Mouse (Mus musculus): Measurements from ENCODE around the gene Rinl. TPM values are rescaled to one million over a fixed set of nuclear protein-coding genes. Genes with fewer than 3 reads are reported as not detected.

Rinl gene
- polyA plus RNA-seq (2014; fragmentation: Illumina TruSeq; extraction: RNeasy Lipid Tissue Mini Kit (QIAGEN cat#74804); ENCODE audit: low read depth, low replicate concordance), result 0.66 TPM

DNA sequence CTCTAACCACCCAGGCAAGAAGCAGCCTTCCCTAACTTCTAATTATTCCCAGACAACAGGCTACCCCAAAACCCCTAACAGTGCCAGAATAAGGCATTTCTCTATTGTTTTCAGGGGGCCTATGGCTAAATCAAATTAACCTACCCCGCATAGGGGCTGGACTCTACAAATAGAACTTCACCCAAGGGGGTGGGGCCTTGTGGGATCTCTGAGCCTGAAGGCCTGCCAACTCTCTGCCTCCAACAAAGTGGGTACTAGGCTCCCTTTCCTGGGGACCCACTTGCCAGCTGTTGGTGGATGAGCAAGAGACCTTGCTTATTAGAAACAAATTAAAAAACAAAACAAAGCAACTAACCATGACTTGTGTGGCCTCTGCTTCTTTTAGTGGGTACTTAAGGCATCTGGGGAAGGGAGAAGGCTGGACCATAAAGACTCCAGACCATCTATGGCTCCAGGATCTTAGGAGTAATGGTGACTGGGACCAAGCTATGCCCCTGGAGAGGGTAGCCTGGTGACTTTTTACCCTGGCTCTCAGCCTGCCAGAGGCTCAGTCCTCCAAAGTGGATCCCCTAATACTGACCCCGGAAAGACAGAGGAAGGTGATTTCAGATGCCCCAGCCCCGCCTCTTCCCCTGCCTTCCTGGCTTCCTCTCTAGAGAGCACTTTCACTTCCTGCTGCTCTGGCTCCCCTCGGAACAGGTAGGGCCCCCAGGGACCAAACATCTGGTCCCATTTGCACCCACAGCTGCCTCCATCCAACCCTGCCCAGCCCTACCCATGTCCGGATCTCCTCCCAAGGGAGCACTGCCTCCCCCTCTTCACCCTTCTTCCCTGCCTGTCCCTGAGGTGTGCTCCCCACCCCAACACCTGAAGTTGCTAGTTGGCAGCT, at the start of gene Rinl:
TSS of gene Rinl (plus strand) at position 663 of the 889 bp plus-strand sequence.

DNA sequence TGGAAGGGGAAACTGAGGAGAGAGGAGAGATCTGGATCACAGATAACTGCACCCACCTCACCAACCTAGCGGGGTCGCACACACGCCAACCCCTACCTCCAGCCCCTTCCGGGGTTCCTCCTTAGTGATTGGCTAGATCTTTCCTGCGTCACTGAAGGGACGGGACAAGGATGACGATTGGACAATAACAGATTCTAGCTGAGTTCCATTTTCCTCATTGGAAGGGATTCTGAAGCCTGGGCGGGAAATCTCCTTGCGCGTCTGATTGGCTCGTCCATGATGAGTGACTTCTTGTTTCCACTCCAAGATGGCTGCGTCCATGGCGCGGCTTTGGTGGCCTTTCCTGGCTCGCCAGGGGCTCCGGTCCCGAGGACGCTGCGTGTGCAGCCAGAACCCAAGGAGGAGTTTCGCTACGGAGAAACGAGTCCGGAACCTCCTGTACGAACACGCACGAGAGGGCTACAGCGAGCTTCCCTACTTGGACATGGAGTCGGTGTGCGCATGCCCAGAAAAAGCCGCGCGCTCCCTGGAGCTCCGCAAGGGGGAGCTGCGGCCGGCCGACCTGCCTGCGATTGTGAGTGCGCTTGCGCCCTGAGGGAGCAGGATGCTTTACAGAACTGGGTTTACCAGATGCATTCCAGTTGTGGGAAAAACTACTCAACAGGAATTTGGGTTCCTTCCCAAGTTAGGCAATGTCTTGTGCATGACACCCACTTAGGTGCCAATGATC, 46.9 kb upstream of the Rinl start, which contains the start of the genes Mrps12 and Sars2:
TSS of gene Mrps12 (minus strand) at position 112 of the 730 bp plus-strand sequence.
TSS of gene Sars2 (plus strand) at position 284 of the 730 bp plus-strand sequence.

DNA sequence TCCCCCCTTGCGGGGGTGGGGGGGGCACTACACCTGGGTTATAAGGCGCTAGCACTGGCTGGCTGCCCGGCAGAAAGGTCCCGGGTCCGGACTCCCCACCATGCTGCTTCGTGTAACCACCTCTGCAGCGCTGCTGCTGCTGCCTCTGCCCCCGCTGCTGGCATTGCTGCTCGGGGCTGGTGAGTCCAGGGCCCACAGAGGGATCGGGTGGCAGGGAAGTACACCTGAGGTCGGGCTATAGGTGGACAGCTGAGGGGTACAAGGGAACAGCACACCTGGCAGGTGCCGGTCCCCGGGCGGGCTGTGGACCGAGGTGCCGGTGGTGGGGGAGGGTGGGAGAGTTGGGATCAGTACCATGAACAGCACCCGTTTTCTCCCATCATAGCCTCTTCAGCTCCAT, 32.7 kb upstream of the Rinl start, which contains the start of gene Ccer2:
TSS of gene Ccer2 (plus strand) at position 96 of the 400 bp plus-strand sequence.

GRCm38 (mm10) chr7:28766173-28766879, 22.4 kb upstream of the Rinl start, which contains the start of gene Sirt2:
TSS of gene Sirt2 (plus strand) at chr7:28766735.

DNA sequence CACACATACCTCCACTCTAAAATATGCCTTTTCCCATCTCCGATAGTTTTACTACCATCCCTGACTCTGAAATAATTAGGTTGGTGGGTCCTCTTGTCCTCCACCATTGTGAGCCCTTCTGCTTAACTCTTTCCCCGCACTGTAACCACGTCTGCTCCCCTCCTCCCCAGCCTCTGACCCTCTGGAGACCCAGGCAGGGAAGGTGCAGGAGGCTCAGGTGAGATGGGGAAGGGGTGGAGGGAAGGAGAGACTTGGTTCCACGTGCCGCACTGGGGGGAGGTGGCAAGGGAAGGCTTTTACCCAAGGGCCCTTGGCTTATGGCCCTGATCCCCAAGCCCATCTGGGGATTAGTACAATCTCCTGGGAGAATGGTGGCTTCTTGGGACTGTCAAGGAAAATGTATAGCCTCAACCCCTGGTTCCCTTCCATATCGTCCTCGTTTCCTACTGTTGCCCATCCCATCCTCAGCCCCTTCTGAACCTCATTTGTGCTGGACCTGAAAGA, 21.3 kb upstream of the Rinl start, which contains the start of gene Nfkbib:
TSS of gene Nfkbib (minus strand) at position 51 of the 504 bp plus-strand sequence.

GRCm38 (mm10) chr7:28808221-28808941, 19.6 kb downstream of the Rinl start, which contains the start of gene Hnrnpl:
TSS of gene Hnrnpl (plus strand) at chr7:28808541.

GRCm38 (mm10) chr7:28824941-28825685, 36.3 kb downstream of the Rinl start, which contains the start of gene Ech1:
TSS of gene Ech1 (plus strand) at chr7:28825217.

GRCm38 (mm10) chr7:28833723-28834347, 45.1 kb downstream of the Rinl start, which contains the start of gene Lgals4:
TSS of gene Lgals4 (plus strand) at chr7:28833854.

Other genes with a start within 250 kb of the Rinl start
- not detected for gene Sycn, start 248.1 kb upstream of the Rinl start, polyA plus RNA-seq (2014; fragmentation: Illumina TruSeq; extraction: RNeasy Lipid Tissue Mini Kit (QIAGEN cat#74804); ENCODE audit: low read depth, low replicate concordance)
- not detected for gene Nccrp1, start 241.7 kb upstream of the Rinl start, polyA plus RNA-seq (2014; fragmentation: Illumina TruSeq; extraction: RNeasy Lipid Tissue Mini Kit (QIAGEN cat#74804); ENCODE audit: low read depth, low replicate concordance)
- 18.7 TPM for gene Samd4b, start 190.8 kb upstream of the Rinl start, polyA plus RNA-seq (2014; fragmentation: Illumina TruSeq; extraction: RNeasy Lipid Tissue Mini Kit (QIAGEN cat#74804); ENCODE audit: low read depth, low replicate concordance)
- 1.6 TPM for gene Pak4, start 190.8 kb upstream of the Rinl start, polyA plus RNA-seq (2014; fragmentation: Illumina TruSeq; extraction: RNeasy Lipid Tissue Mini Kit (QIAGEN cat#74804); ENCODE audit: low read depth, low replicate concordance)
- gene Acp7, start 157.6 kb upstream of the Rinl start, polyA plus RNA-seq (2014; fragmentation: Illumina TruSeq; extraction: RNeasy Lipid Tissue Mini Kit (QIAGEN cat#74804); ENCODE audit: low read depth, low replicate concordance), result 0.17 TPM
- gene Fbxo27, start 96.1 kb upstream of the Rinl start, polyA plus RNA-seq (2014; fragmentation: Illumina TruSeq; extraction: RNeasy Lipid Tissue Mini Kit (QIAGEN cat#74804); ENCODE audit: low read depth, low replicate concordance), result 2.9 TPM
- gene Fbxo17, start 72.2 kb upstream of the Rinl start, polyA plus RNA-seq (2014; fragmentation: Illumina TruSeq; extraction: RNeasy Lipid Tissue Mini Kit (QIAGEN cat#74804); ENCODE audit: low read depth, low replicate concordance), result 3.1 TPM
- gene Mrps12, start 47.1 kb upstream of the Rinl start, polyA plus RNA-seq (2014; fragmentation: Illumina TruSeq; extraction: RNeasy Lipid Tissue Mini Kit (QIAGEN cat#74804); ENCODE audit: low read depth, low replicate concordance), result 15.1 TPM
- gene Sars2, start 47.0 kb upstream of the Rinl start, polyA plus RNA-seq (2014; fragmentation: Illumina TruSeq; extraction: RNeasy Lipid Tissue Mini Kit (QIAGEN cat#74804); ENCODE audit: low read depth, low replicate concordance), result 0.18 TPM
- not detected for gene Ccer2, start 32.8 kb upstream of the Rinl start, polyA plus RNA-seq (2014; fragmentation: Illumina TruSeq; extraction: RNeasy Lipid Tissue Mini Kit (QIAGEN cat#74804); ENCODE audit: low read depth, low replicate concordance)
- 29.9 TPM for gene Sirt2, start 22.2 kb upstream of the Rinl start, polyA plus RNA-seq (2014; fragmentation: Illumina TruSeq; extraction: RNeasy Lipid Tissue Mini Kit (QIAGEN cat#74804); ENCODE audit: low read depth, low replicate concordance)
- 2.9 TPM for gene Nfkbib, start 21.5 kb upstream of the Rinl start, polyA plus RNA-seq (2014; fragmentation: Illumina TruSeq; extraction: RNeasy Lipid Tissue Mini Kit (QIAGEN cat#74804); ENCODE audit: low read depth, low replicate concordance)
- gene Hnrnpl, start 19.6 kb downstream of the Rinl start, polyA plus RNA-seq (2014; fragmentation: Illumina TruSeq; extraction: RNeasy Lipid Tissue Mini Kit (QIAGEN cat#74804); ENCODE audit: low read depth, low replicate concordance), result 205 TPM
- 14.1 TPM for gene Ech1, start 36.2 kb downstream of the Rinl start, polyA plus RNA-seq (2014; fragmentation: Illumina TruSeq; extraction: RNeasy Lipid Tissue Mini Kit (QIAGEN cat#74804); ENCODE audit: low read depth, low replicate concordance)
- gene Lgals4, start 44.9 kb downstream of the Rinl start, polyA plus RNA-seq (2014; fragmentation: Illumina TruSeq; extraction: RNeasy Lipid Tissue Mini Kit (QIAGEN cat#74804); ENCODE audit: low read depth, low replicate concordance), result 2.7 TPM
- gene Lgals7, start 74.9 kb downstream of the Rinl start, polyA plus RNA-seq (2014; fragmentation: Illumina TruSeq; extraction: RNeasy Lipid Tissue Mini Kit (QIAGEN cat#74804); ENCODE audit: low read depth, low replicate concordance), result not detected
- not detected for gene Capn12, start 92.5 kb downstream of the Rinl start, polyA plus RNA-seq (2014; fragmentation: Illumina TruSeq; extraction: RNeasy Lipid Tissue Mini Kit (QIAGEN cat#74804); ENCODE audit: low read depth, low replicate concordance)
- 5.4 TPM for gene Actn4, start 173.4 kb downstream of the Rinl start, polyA plus RNA-seq (2014; fragmentation: Illumina TruSeq; extraction: RNeasy Lipid Tissue Mini Kit (QIAGEN cat#74804); ENCODE audit: low read depth, low replicate concordance)
- gene Eif3k, start 192.9 kb downstream of the Rinl start, polyA plus RNA-seq (2014; fragmentation: Illumina TruSeq; extraction: RNeasy Lipid Tissue Mini Kit (QIAGEN cat#74804); ENCODE audit: low read depth, low replicate concordance), result 19.4 TPM
- gene Map4k1, start 193.1 kb downstream of the Rinl start, polyA plus RNA-seq (2014; fragmentation: Illumina TruSeq; extraction: RNeasy Lipid Tissue Mini Kit (QIAGEN cat#74804); ENCODE audit: low read depth, low replicate concordance), result 0.78 TPM

All from testis, adult 10 weeks (tissue).